Mouse (Mus musculus) erythroblast, embryonic 14.5 days (primary cell): ENCODE results near the gene Kif27.

ENCODE experiments used
- GATA1 ChIP-seq: IDR thresholded peaks from 2 replicates; pipeline ENCODE4 v1.6.1; 2012; ENCODE audit warnings: low read length, inconsistent platforms, mixed read lengths
- TAL1 ChIP-seq: IDR thresholded peaks from 3 replicates; pipeline ENCODE4 v1.6.1; 2012; ENCODE audit warnings: low read length, inconsistent platforms, mixed read lengths

DNA sequence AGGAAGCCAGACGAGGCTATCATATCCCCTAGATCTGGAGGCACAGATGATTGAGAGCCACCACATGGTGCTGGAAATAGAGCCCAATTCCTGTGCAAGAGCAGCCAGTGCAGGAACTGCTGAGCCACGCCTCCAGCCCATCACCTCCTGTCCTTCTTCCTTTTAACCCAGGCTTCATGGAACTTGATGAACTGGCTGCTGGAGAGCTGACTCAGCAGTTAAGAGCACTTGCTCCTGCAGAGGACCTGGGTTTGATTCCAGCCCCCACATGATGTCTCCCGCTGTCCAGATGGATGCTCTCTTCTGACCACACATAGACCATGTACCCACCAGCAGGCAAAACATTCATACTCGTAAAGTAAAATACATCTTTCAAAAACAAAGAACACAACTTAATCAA lies 9.9 kb upstream of the Kif27 start:
- TF ChIP-seq TAL1 (no peak), GATA1 (no peak)
